In genomic region chr4:29133404-29134307, GRCm38 (mm10) we compare ENCODE assay signal across 11 mouse cellular contexts.
DNase-seq lines count a peak whose midpoint lies in the region; ATAC-seq and TF ChIP-seq lines count a peak whose summit lies in the region.
"Had no signal": no experiment of that assay in that cellular context is flagged by ENCODE, and none has a peak within 500 bp of the region (broad histone marks: within the 10 kb centered on the region; RNA-seq: fewer than 3 reads in every experiment).

No protein-coding gene starts in this region.

- peak overlapping the region; percentile 26; the same call in 1 of the 2 replicates for H3K4me2 ChIP-seq in heart, postnatal 0 days (ENCODE audit: low read depth, low read length)
- peak overlapping the region; percentile 39; the same call in 1 of the 2 replicates for H3K4me2 ChIP-seq in lung, postnatal 0 days (replicated peaks; ENCODE audit: low read depth, low read length)
- peak overlapping the region; percentile 55 for H3K4me2 ChIP-seq in intestine, postnatal 0 days (replicated peaks; ENCODE audit: low read depth)
- H3K4me2 ChIP-seq in neural tube, embryonic 14.5 days (ENCODE audit: low read depth, low read length), result peak overlapping the region; percentile 1; the same call in 1 of the 2 replicates

- no peak overlapping the region for H3K9ac ChIP-seq in heart, postnatal 0 days (replicated peaks; ENCODE audit: low read depth, low read length)
- H3K9ac ChIP-seq in lung, postnatal 0 days (replicated peaks; ENCODE audit: low read depth), result no peak overlapping the region
- H3K9ac ChIP-seq in intestine, postnatal 0 days (ENCODE audit: low read depth, low read length), result no peak overlapping the region
- no peak overlapping the region for H3K9ac ChIP-seq in neural tube, embryonic 14.5 days (replicated peaks; ENCODE audit: low read depth, low read length)

- no peak for TF ChIP-seq EP300 in heart, postnatal 0 days (IDR thresholded peaks at IDR 0.05; ENCODE audit: low read depth)
- TF ChIP-seq EP300 in lung, postnatal 0 days (IDR thresholded peaks at IDR 0.05), result no peak

- 57% methylated on average over 21 of the region's 21 CpGs for whole genome bisulfite sequencing in heart, postnatal 0 days
- 73% methylated on average over 21 of the region's 21 CpGs for WGBS in heart, embryonic 10.5 days
- 45% methylated on average over 21 of the region's 21 CpGs for WGBS in lung, postnatal 0 days
- 54% methylated on average over 21 of the region's 21 CpGs for WGBS in lung, adult 2 months
- WGBS in intestine, postnatal 0 days, result 22% methylated on average over 21 of the region's 21 CpGs
- WGBS in neural tube, embryonic 14.5 days, result 27% methylated on average over 21 of the region's 21 CpGs

- no peak for DNase-seq in heart, postnatal 0 days (ENCODE audit: low spot score)
- DNase-seq in heart, embryonic 10.5 days (ENCODE audit: low spot score), result no peak
- DNase-seq in lung, postnatal 0 days (ENCODE audit: low spot score), result peak; percentile 24
- DNase-seq in lung, adult 2 months, result no peak
- no peak for DNase-seq in yolk sac, embryonic 10.5 days (ENCODE audit: low spot score)
- DNase-seq in heart, postnatal 4 days, result no peak
- DNase-seq: cerebellum, adult 9-11 months; gastrocnemius, postnatal 36 days had no signal

- H3K4me1 ChIP-seq in heart, postnatal 0 days (ENCODE audit: control insufficient read depth, insufficient read depth), result no peaks in the 10 kb centered on the region
- H3K4me1 ChIP-seq in heart, embryonic 10.5 days, result no peaks in the 10 kb centered on the region
- no peaks in the 10 kb centered on the region for H3K4me1 ChIP-seq in lung, postnatal 0 days (ENCODE audit: insufficient read depth, low read depth, low read length)
- H3K4me1 ChIP-seq in lung, adult 2 months (ENCODE audit: control insufficient read depth, insufficient read depth, low read length), result no peaks in the 10 kb centered on the region
- no peaks in the 10 kb centered on the region; the same call in 1 of the 2 replicates for H3K4me1 ChIP-seq in intestine, postnatal 0 days (replicated peaks; ENCODE audit: control insufficient read depth, insufficient read depth, low read length)
- H3K4me1 ChIP-seq in neural tube, embryonic 14.5 days (ENCODE audit: control insufficient read depth, insufficient read depth, low read length), result peaks cover 5% of the 10 kb centered on the region; the same call in 1 of the 2 replicates

- H3K27me3 ChIP-seq in heart, postnatal 0 days (ENCODE audit: control insufficient read depth, insufficient read depth, low read length), result no peaks in the 10 kb centered on the region
- H3K27me3 ChIP-seq in heart, embryonic 10.5 days (ENCODE audit: insufficient read depth, poor library complexity, severe bottlenecking), result no peaks in the 10 kb centered on the region
- no peaks in the 10 kb centered on the region for H3K27me3 ChIP-seq in lung, postnatal 0 days (replicated peaks; ENCODE audit: insufficient read depth, low read length)
- no peaks in the 10 kb centered on the region for H3K27me3 ChIP-seq in intestine, postnatal 0 days (replicated peaks; ENCODE audit: control insufficient read depth, insufficient read depth, low read length)
- H3K27me3 ChIP-seq in neural tube, embryonic 14.5 days (ENCODE audit: control insufficient read depth, insufficient read depth, low read length), result no peaks in the 10 kb centered on the region

- H3K4me3 ChIP-seq in heart, postnatal 0 days (ENCODE audit: low read depth, low read length), result no peak overlapping the region
- H3K4me3 ChIP-seq in heart, embryonic 10.5 days, result no peak overlapping the region
- no peak overlapping the region for H3K4me3 ChIP-seq in lung, postnatal 0 days (ENCODE audit: low read depth, low read length)
- H3K4me3 ChIP-seq in lung, adult 2 months (replicated peaks; ENCODE audit: extremely low read depth, low read depth, low read length), result no peak overlapping the region
- H3K4me3 ChIP-seq in intestine, postnatal 0 days (ENCODE audit: low read depth, low read length), result peak overlapping the region; percentile 9; the same call in 1 of the 2 replicates
- no peak overlapping the region for H3K4me3 ChIP-seq in neural tube, embryonic 14.5 days (ENCODE audit: low read depth, low read length)
- H3K4me3 ChIP-seq: midbrain, embryonic 10.5 days had no signal

- H3K9me3 ChIP-seq in heart, postnatal 0 days (replicated peaks; ENCODE audit: control insufficient read depth, low read length), result no peaks in the 10 kb centered on the region
- H3K9me3 ChIP-seq in heart, embryonic 10.5 days, result no peaks in the 10 kb centered on the region
- H3K9me3 ChIP-seq in lung, postnatal 0 days (ENCODE audit: low read length), result no peaks in the 10 kb centered on the region
- no peaks in the 10 kb centered on the region for H3K9me3 ChIP-seq in intestine, postnatal 0 days (ENCODE audit: control insufficient read depth)
- no peaks in the 10 kb centered on the region for H3K9me3 ChIP-seq in neural tube, embryonic 14.5 days (ENCODE audit: control insufficient read depth, low read length)
- H3K9me3 ChIP-seq: midbrain, embryonic 10.5 days had no signal

- no peak for TF ChIP-seq CTCF in heart, postnatal 0 days (IDR thresholded peaks at IDR 0.05; ENCODE audit: low read depth)
- TF ChIP-seq CTCF in lung, postnatal 0 days (IDR thresholded peaks at IDR 0.05), result no peak
- TF ChIP-seq CTCF in lung, adult 2 months (IDR thresholded peaks at IDR 0.05; ENCODE audit: insufficient read depth, low read length), result no peak
- TF ChIP-seq CTCF in intestine, postnatal 0 days (IDR thresholded peaks at IDR 0.05; ENCODE audit: low read depth), result no peak

- H3K36me3 ChIP-seq in heart, postnatal 0 days (replicated peaks; ENCODE audit: control insufficient read depth, insufficient read depth, low read length), result no peaks in the 10 kb centered on the region
- H3K36me3 ChIP-seq in heart, embryonic 10.5 days, result no peaks in the 10 kb centered on the region
- H3K36me3 ChIP-seq in lung, postnatal 0 days (ENCODE audit: insufficient read depth, low read length), result no peaks in the 10 kb centered on the region
- H3K36me3 ChIP-seq in intestine, postnatal 0 days (ENCODE audit: control insufficient read depth, insufficient read depth), result no peaks in the 10 kb centered on the region
- no peaks in the 10 kb centered on the region for H3K36me3 ChIP-seq in neural tube, embryonic 14.5 days (ENCODE audit: control insufficient read depth, insufficient read depth, low read length)
- H3K36me3 ChIP-seq: midbrain, embryonic 10.5 days had no signal

- H3K27ac ChIP-seq in heart, postnatal 0 days (ENCODE audit: low read depth), result no peak overlapping the region
- no peak overlapping the region for H3K27ac ChIP-seq in heart, embryonic 10.5 days
- H3K27ac ChIP-seq in lung, postnatal 0 days (ENCODE audit: low read length), result no peak overlapping the region
- no peak overlapping the region for H3K27ac ChIP-seq in intestine, postnatal 0 days (ENCODE audit: low read depth, low read length)
- H3K27ac ChIP-seq in neural tube, embryonic 14.5 days (ENCODE audit: low read depth, low read length), result no peak overlapping the region
- H3K27ac ChIP-seq: midbrain, embryonic 10.5 days had no signal

- ATAC-seq in heart, postnatal 0 days (ENCODE audit: insufficient read depth, low read depth), result no peak
- no peak for ATAC-seq in lung, postnatal 0 days
- ATAC-seq in intestine, postnatal 0 days, result peak; percentile 47; the same call in 1 of the 2 replicates
- ATAC-seq in neural tube, embryonic 14.5 days (ENCODE audit: low read depth), result peak; percentile 63; the same call in 1 of the 2 replicates

- TF ChIP-seq POLR2A in lung, adult 2 months (IDR thresholded peaks at IDR 0.05; ENCODE audit: borderline replicate concordance, extremely low read depth, low read depth, low read length), result no peak

Comparison
In these comparisons a context has a peak if more than half of its experiments do, and no peak if none do; other contexts are left out.
1. ATAC-seq: peak in intestine, postnatal 0 days (single experiment) and neural tube, embryonic 14.5 days (single experiment); none in heart, postnatal 0 days (single experiment) and lung, postnatal 0 days (single experiment).
2. H3K4me2 ChIP-seq: peak in every context shown above with its lines; median percentile 55 in intestine, postnatal 0 days; 39 in lung, postnatal 0 days; 26 in heart, postnatal 0 days; 1 in neural tube, embryonic 14.5 days.